Mouse (Mus musculus) heart, embryonic 14.5 days (tissue): ENCODE results near the gene Clec2d. TPM values are rescaled to one million over a fixed set of nuclear protein-coding genes. Genes with fewer than 3 reads are reported as not detected.

Experiments used
- ATAC-seq: fragments of 200-750 bp; cut with Nextera tagmentation; 2 replicates; pipeline ENCODE4 v1.8.0; 2017; ENCODE audit warnings: low read depth, moderate TSS enrichment; ENCODE audit not compliant: insufficient number of reproducible peaks, insufficient read depth, low FRiP score
- H3K27ac ChIP-seq, 2 experiments: fragments of 200-500 bp in 1 of 2; fragments of 300-500 bp in 1 of 2; sonication (generic) in 1 of 2; replicated peaks in 1 of 2; 2 replicates each; pipeline ENCODE4 v1.5.1; 2012 to 2014; ENCODE audit warnings: low read depth in 2 of 2, low read length in 2 of 2, control low read depth in 1 of 2, mild to moderate bottlenecking in 1 of 2, mixed read lengths in 1 of 2; ENCODE audit not compliant: control insufficient read depth in 1 of 2, insufficient read depth in 1 of 2
- H3K27me3 ChIP-seq: fragments of 300-500 bp; sonication (generic); 2 replicates; pipeline ENCODE4 v1.6.1; 2014; ENCODE audit warnings: mild to moderate bottlenecking, low read length, control low read depth; ENCODE audit not compliant: control insufficient read depth, insufficient read depth
- H3K36me3 ChIP-seq: fragments of 300-500 bp; sonication (generic); 2 replicates; pipeline ENCODE4 v1.6.1; 2014; ENCODE audit warnings: mild to moderate bottlenecking, control low read depth, low read length, mixed read lengths; ENCODE audit not compliant: control insufficient read depth, insufficient read depth
- H3K4me1 ChIP-seq, 2 experiments: fragments of 200-500 bp in 1 of 2; fragments of 300-500 bp in 1 of 2; sonication (generic) in 1 of 2; 2 replicates each; pipeline ENCODE4 v1.6.1; 2012 to 2014; ENCODE audit warnings: low read length in 2 of 2, control low read depth in 1 of 2, mixed read lengths in 1 of 2; ENCODE audit not compliant: control insufficient read depth in 2 of 2, insufficient read depth in 2 of 2
- H3K4me2 ChIP-seq: fragments of 300-500 bp; sonication (generic); 2 replicates; pipeline ENCODE4 v1.6.1; 2014; ENCODE audit warnings: mild to moderate bottlenecking, low read length
- H3K4me3 ChIP-seq, 2 experiments: fragments of 200-500 bp in 1 of 2; fragments of 300-500 bp in 1 of 2; sonication (generic) in 1 of 2; 2 replicates each; pipeline ENCODE4 v1.5.1; 2012 to 2014; ENCODE audit warnings: low read length in 2 of 2, mild to moderate bottlenecking in 2 of 2, control low read depth in 1 of 2, low read depth in 1 of 2, moderate library complexity in 1 of 2; ENCODE audit not compliant: control insufficient read depth in 1 of 2, insufficient read depth in 1 of 2
- H3K9ac ChIP-seq: fragments of 300-500 bp; sonication (generic); 2 replicates; pipeline ENCODE4 v1.6.1; 2014; ENCODE audit warnings: mild to moderate bottlenecking, low read length
- H3K9me3 ChIP-seq: fragments of 300-500 bp; sonication (generic); 2 replicates; pipeline ENCODE4 v1.6.1; 2016; ENCODE audit warnings: low read length, control low read depth; ENCODE audit not compliant: control insufficient read depth
- WGBS: fragments of 180-500 bp; shearing (Covaris S2); extraction: QIAGEN DNeasy Blood & Tissue Kit; methylation state at CpG from one replicate; pipeline ENCODE4 v1.1.7; 2014; 5-methylcytosine and 5-hydroxymethylcytosine counted together
- polyA plus RNA-seq: library from polyadenylated mRNA; unstranded; fragments of >200 nt; fragmentation: Nextera tagmentation; extraction: Ambion mirVana; gene quantifications from 2 replicates; pipeline ENCODE4 v1.2.1, GENCODE M21; 2014

Clec2d gene
- polyA plus RNA-seq, 1 experiment from 2014 or later, result 0.38 TPM

DNA sequence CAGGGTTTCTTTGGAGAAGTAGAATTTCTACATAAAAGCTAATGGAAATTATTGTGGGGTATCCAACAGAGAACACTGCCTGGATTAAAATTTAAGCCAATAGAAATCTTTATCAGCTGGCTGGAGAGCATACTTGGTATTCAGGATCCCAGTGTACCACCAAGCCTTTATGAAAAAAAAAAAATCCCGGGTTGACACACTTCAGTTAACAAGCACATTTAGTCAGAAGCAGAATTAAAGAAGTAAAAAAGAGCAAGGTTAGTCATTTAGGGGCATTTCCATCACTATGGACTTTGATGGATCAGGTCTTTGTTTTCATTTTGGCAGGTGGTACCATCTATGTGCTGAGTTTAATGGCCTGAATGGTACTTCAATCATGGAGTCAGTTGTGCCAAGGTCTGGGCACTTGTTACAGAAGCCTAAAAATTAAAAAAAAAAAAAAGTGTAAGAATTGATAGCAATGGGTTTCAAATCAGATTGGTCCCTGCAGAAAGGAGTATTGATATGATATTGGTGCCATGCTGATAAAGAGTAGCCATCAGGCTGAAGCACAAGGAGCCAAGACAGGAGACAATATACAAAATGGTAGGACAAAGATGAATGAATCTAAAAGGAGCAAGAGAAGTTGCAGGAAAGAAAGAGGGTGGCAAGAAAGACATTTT lies 29.5 kb downstream of the Clec2d start:
- no peak for ATAC-seq
- no peak overlapping the region for H3K9ac ChIP-seq
- no peak overlapping the region for H3K4me3 ChIP-seq
- no peaks in the 10 kb centered on the region for H3K27me3 ChIP-seq
- no peak overlapping the region for H3K27ac ChIP-seq
- no peaks in the 10 kb centered on the region for H3K36me3 ChIP-seq
- 64% methylated on average over 1 of the region's 1 CpGs for WGBS
- no peaks in the 10 kb centered on the region for H3K9me3 ChIP-seq
- H3K4me1 ChIP-seq, result no peaks in the 10 kb centered on the region; a peak in 1 of 4 replicates
- no peak overlapping the region for H3K4me2 ChIP-seq

DNA sequence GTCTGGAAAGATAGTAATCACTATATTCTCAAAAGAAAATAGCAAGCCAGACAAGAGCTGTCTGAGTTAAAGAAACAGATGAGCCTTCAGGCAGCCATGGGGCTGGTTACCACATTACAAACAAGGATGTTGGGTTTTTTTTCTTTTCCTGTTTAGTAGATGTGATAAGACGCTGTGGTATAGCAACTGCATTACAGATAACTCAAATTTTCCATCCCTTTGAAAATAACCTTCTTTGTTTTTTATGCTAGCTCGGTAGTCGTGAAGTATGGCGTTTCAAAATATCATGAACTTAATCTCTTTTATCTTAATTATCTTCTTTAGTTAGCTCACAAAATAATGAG lies 30.0 kb downstream of the Clec2d start:
- Histone ChIP-seq H3K9me3 (no peaks in the 10 kb centered on the region), H3K4me3 (no peak overlapping the region), H3K9ac (no peak overlapping the region), H3K36me3 (no peaks in the 10 kb centered on the region), H3K4me2 (no peak overlapping the region), H3K4me1 (no peaks in the 10 kb centered on the region; a peak in 1 of 4 replicates), H3K27ac (no peak overlapping the region), H3K27me3 (no peaks in the 10 kb centered on the region)
- ATAC-seq, result no peak
- WGBS, result 70% methylated on average over 4 of the region's 4 CpGs

DNA sequence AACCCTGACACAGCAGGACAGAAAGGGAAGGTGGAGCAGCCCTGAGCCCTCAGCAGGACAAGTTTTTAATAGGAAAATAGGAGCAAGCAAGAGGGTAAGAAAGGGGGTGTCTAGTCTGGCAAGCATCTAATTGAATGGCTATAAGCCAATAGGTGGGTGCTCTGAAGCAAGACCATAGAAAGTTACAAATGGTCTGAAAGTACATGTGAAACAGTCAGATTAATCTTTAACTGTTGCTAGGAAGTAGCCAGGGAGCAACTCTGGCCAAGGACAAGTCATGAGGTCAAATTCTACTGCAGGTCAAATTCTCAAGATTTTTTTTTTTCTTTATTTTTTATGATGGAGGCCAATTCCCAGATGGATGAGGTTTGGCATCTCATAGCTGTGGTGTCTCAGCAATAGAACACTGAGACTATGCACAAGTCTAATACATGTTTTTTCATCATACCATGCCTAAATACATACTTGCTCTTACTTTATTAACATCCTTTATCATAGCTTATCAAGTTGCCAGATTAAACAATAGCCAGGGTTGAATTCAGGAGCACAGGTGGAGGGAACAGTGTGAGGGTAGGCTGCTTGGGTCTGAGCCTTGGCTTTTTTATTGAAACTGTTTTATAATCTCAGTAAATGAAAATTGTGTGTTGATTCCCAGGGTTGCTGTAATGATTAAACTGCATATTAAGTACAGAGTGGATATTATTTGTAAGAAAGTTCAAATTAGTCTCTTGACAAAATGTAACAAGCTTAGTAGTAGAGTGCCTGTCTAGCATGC lies 32.2 kb downstream of the Clec2d start:
- Histone ChIP-seq H3K4me1 (peaks cover 0 to 7% of the 10 kb centered on the region in 2 experiments; a peak in 1 of 4 replicates), H3K27ac (no peak overlapping the region), H3K36me3 (no peaks in the 10 kb centered on the region), H3K4me3 (no peak overlapping the region), H3K9me3 (no peaks in the 10 kb centered on the region), H3K9ac (no peak overlapping the region), H3K27me3 (no peaks in the 10 kb centered on the region), H3K4me2 (no peak overlapping the region)
- no peak for ATAC-seq

DNA sequence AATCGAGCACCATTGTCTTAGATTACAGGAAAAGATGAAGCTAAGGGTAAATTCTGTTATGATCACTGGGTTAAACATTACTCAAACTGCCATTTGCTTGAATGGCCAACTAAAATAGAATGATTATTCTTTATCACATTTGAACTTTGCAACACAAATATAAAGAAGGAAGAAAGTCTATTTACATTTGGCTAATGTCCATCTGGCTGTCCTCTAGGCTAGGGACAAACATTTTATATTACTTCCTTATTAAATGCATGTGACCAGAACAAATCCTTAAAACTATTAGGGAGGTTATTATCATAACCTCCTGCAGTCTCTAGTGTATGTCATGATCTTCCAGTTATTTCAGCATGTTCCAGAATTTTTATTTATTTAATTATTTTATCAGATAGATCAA lies 33.1 kb downstream of the Clec2d start:
- no peaks in the 10 kb centered on the region for H3K27me3 ChIP-seq
- ATAC-seq, result no peak
- H3K4me3 ChIP-seq, result no peak overlapping the region
- no peak overlapping the region for H3K9ac ChIP-seq
- H3K9me3 ChIP-seq, result no peaks in the 10 kb centered on the region
- H3K27ac ChIP-seq, result no peak overlapping the region
- no peaks in the 10 kb centered on the region for H3K36me3 ChIP-seq
- H3K4me2 ChIP-seq, result no peak overlapping the region
- WGBS, result 37% methylated on average over 1 of the region's 1 CpGs
- H3K4me1 ChIP-seq, result peaks cover 0 to 7% of the 10 kb centered on the region in 2 experiments; a peak in 1 of 4 replicates

DNA sequence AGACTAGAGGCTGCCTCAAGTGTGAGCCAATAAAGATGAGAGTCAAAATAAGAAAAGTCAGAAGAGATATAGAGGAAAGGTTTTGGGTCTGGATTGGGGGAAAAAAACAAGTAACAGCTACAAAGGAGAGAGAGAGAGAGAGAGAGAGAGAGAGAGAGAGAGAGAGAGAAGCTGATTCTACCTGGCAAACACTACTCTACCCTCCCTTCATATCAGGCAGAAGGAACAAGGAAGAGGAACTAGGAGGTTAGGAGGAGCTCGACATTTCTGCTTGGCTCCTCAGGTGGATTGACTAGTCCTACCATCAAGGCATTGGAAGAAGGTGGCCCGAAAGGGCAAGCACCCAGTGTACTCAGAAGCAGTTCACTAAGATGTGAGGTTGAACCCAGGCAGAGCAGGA lies 33.8 kb downstream of the Clec2d start:
- WGBS, result 80% methylated on average over 2 of the region's 2 CpGs
- peaks cover 0 to 7% of the 10 kb centered on the region in 2 experiments; a peak in 1 of 4 replicates for H3K4me1 ChIP-seq
- no peaks in the 10 kb centered on the region for H3K27me3 ChIP-seq
- no peaks in the 10 kb centered on the region for H3K36me3 ChIP-seq
- H3K9me3 ChIP-seq, result no peaks in the 10 kb centered on the region
- no peak for ATAC-seq
- no peak overlapping the region for H3K4me2 ChIP-seq
- no peak overlapping the region for H3K9ac ChIP-seq
- no peak overlapping the region for H3K4me3 ChIP-seq
- no peak overlapping the region for H3K27ac ChIP-seq

DNA sequence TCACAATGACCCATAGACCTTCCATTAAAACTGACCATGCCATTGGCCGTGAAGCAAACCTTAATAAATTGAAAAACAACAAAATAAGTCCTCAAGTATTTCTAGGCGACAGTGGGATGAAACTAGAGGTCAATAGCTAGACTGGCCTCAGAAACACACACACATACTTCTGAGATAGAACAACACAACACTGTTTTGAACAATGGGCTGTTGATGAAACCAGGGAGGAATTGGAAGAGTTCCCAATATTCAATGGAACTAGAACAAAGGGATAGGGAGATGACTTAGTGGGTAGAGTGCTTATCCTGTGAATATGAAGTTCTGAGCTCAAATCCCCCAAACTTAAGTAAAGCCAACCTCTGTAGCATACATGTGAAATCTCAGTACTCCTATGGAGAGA lies 34.6 kb downstream of the Clec2d start:
- Histone ChIP-seq H3K9ac (no peak overlapping the region), H3K27ac (no peak overlapping the region), H3K36me3 (no peaks in the 10 kb centered on the region), H3K4me3 (no peak overlapping the region), H3K27me3 (no peaks in the 10 kb centered on the region), H3K4me1 (peaks cover 0 to 7% of the 10 kb centered on the region in 2 experiments; a peak in 1 of 4 replicates), H3K9me3 (no peaks in the 10 kb centered on the region), H3K4me2 (no peak overlapping the region)
- 60% methylated on average over 2 of the region's 2 CpGs for whole genome bisulfite sequencing
- ATAC-seq, result no peak

DNA sequence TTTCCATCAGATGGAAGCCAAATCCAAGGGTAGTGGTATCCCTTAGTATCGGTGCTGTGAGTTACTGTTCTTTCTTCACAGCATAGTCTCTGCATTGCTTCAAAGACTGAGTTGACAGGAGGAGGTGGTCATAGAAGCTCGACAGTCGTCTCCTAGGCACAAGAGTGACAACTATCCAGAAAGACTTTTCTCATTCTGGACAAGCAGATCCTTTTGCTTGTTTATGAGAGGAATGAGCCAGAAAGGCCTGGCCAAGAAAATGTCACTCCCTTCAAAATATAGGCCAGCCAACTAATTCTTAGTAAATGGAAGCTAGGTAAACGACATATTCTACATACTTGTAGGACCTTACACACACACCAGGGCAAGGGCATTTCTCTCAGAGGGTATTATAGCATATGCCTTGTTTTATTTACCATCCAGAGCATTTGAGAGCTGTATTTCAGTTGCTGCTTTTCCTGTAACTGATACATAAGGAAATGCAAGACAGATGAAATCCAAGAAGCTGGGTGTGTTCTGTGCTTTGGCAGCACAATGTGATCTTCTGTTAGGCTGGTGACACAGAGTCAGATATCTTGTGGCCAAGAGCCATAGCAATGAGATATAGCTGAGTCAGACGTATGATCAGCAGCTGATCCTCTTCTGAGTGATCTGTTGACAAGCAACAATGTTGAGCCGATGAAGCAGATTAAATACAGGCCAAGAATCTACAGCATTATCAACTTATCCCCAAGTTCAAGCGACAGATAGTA lies 35.6 kb downstream of the Clec2d start:
- Histone ChIP-seq H3K4me3 (no peak overlapping the region), H3K36me3 (no peaks in the 10 kb centered on the region), H3K4me2 (no peak overlapping the region), H3K9ac (no peak overlapping the region), H3K27me3 (no peaks in the 10 kb centered on the region), H3K27ac (no peak overlapping the region), H3K4me1 (peaks cover 0 to 7% of the 10 kb centered on the region in 2 experiments; a peak in 1 of 4 replicates), H3K9me3 (no peaks in the 10 kb centered on the region)
- WGBS, result 44% methylated on average over 7 of the region's 7 CpGs
- no peak for ATAC-seq
